Mouse (Mus musculus) heart, postnatal 14 days (tissue): ENCODE results near the gene Gm10959. TPM values are rescaled to one million over a fixed set of nuclear protein-coding genes. Genes with fewer than 3 reads are reported as not detected.

ENCODE experiments used
- DNase-seq, 2 experiments: peaks; one replicate each; pipeline ENCODE4 v3.0.0; 2021 to 2022
- intact Hi-C: fragments of 180-260 bp; cut with DNase I; formaldehyde crosslinking; loops from one replicate; pipeline ENCODE4 v1.15.1; 2025
- total RNA-seq, 2 experiments: library from RNA; stranded (reverse); gene quantifications; 2 replicates each; pipeline ENCODE4 v1.2.3; 2021

The Gm10959 gene
- total RNA-seq, 2 experiments from 2014 or later: not detected

DNA sequence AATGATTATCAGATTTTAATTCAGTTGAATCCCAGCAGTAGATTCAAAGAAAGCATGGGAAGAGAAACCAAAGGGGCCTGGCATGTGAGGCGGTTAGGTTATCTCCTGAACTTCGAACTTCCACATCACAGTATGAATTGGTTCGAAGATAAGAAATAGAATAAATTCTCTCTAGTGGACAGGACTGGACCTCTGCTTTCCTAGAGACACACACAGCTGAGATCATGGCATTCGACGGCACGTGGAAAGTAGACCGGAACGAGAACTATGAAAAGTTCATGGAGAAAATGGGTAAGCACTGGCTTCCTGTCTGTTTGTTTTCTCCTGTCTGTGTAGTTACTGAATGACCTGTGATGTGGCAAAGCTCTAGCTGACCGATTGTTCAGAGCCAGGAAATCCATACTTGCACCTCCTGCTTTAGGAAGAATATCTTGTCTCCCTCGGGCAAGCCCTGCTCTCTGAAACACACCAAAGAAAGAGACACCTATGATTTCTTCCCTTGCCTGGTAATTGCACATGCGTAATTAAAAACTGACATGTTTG is 23.9 kb downstream of the Gm10959 start:
- no peak for DNase-seq
- intact Hi-C loops: no loop called here

DNA sequence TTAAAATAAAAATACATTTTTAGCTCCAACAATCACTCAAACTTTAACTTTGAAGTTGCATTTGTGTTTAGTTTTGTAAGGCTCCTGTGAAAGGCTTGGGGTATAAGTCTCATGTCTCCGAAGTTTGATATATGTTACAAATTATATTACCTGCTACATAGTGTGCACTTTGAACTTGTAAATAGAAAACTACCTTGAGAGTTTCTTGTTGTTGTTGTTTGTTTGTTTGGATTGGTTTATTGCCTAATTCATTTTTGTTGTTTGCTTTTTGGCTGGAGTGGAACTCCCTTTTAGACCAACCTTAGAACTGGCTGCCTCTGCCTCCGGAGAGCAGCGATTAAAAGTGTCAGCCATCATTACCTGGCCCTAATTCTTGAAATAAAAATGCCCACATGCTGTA is 24.4 kb downstream of the Gm10959 start, which contains the start of gene Fabp2:
Fabp2 (plus strand) TSS at position 301 of the 400 bp plus-strand sequence.
- intact Hi-C loops: no loop called here
- no peak for DNase-seq

DNA sequence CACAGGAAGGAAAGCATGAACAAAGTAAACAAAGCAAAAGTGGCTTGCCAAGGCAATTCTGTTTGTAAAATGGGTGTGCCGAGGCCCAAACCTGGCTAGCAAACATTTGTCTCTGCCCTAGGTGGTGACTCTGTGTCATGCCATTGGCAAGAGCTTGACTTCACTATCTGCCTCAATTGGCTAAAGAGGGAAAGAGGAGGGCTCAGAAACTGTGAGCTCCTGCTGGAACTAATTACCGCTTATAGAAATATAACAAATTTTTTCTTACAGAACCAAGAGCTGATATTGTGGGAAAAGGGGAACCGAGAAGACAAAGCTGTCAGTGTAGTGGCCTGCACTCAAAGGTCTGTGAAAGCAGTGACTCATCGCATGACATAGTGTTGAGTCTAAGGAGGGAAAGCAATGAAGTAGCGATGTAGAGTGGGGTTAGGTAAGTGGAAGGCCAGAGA is 30.8 kb downstream of the Gm10959 start:
- no peak for DNase-seq
- intact Hi-C loops: no loop called here

DNA sequence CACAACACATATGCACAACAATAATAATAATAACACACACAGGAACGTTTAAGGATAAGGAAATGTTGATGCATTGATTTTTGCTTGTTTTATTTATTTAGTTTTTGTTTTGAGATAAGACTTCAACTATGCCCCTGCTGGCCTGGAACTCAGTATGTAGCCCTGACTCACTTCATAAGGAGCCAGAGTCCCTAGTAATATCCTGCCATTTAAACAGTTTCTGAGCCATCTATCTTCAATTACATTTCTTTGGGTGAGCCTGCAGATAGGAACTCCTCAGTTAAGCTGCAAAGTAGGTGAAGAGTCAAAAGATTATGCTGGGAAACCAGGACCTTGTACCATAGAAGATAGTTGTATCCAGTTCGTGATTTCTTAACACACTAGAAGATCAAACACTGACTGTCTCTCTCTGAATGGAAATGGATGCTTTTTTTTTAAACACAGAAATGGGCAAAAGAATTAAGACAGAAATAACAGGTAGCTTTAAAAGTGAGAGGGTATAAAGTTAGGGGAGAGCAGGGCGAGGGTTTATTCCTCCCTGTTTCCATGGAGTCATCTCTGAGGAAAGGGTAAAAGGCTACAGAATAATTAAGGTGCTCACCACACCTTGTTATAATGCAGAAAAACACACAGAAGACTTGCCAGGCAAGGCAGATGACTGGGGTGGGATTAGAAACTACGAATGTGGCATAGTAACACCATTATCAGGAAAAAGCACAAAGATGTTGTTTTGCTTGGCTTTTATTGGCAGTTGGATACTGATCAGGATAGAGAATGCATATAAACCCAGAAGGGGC is 31.5 kb downstream of the Gm10959 start:
- no peak for DNase-seq
- intact Hi-C loops: no loop called here

DNA sequence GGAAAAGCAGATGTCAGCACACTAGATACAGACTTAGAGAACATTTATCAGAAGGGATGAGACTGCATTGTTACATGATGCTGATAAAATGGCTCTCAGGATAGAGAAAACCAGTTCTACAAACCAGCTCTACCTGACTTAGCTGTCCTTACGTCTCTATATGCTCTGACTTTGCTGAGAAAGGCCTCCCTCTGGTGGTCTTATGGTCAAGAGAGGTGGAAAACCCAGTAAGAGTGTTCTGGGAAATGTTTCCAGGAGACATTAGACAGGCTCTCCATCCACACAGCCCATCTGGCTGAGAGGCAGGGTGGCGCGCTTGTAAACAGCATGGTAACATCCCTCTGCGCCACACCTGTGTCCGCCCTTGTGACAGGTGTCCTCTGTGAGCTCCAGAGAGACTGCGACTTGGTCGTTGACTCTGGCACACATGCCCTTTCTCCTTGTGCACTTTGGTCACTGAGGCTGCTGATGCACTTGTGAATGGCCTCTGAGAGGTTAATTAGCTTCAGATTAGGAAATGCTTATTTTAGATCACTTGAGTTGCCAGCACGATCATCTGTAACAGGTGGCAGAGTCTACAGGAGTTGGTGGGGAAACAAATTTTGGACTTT is 40.4 kb downstream of the Gm10959 start:
- intact Hi-C loops: no loop called here
- no peak for DNase-seq

DNA sequence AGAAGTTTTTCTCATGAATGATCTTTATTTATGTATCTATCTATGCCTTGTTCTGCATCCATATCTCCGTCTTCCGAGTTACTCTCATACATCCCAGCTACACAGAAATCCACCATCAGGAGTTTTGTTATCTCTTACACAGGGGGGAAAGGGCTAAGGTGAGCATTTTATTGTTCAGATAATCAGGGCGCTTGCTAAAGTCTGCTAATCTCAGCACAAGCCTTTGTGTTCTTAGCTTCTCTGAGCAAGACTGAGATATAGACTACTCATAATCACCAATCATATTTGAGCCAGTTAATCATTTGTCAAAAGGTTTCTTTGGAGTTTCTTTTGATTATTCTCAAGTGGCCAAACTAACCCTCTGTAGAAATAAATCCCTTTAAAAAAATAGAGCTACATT is 41.6 kb downstream of the Gm10959 start:
- DNase-seq: no peak
- intact Hi-C loops: no loop called here

DNA sequence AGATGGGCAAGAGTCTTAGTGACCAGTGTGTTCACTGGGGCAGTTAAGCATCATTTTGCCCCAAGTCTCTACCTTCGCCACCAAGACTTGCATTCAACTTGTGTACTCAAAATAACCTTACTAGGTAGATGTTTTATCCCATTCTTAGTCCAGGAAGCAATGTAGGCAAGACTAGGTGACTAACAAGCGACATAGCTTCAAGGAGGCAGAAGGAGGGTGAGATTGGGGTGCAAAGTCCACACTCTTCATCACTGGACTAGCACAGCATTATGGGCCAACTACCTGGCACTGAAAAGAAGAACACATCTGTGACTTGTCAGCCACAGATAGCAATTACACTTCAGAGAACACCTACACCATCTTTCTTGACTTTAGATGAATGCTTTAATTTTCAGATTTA is 42.3 kb downstream of the Gm10959 start:
- intact Hi-C loops: no loop called here
- no peak for DNase-seq

DNA sequence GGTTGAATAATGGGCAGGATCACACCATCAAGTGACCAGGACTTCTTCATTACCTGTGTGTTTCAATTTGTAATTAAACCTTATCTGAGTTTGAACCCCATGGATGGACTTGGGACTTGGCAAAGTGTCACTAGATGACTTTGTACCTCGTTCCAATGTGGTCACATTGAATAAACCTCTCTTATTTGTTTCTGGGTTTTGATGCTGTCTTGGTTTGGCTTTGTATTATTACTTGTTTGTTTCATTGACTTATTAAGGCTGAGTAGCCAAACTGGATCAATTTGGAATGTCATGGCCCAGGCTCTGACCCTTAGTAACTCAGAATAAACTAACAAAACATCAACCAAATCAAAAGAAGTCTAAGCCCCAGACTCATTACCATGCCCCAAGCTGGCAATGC is 47.6 kb downstream of the Gm10959 start:
- intact Hi-C loops: no loop called here
- no peak for DNase-seq

DNA sequence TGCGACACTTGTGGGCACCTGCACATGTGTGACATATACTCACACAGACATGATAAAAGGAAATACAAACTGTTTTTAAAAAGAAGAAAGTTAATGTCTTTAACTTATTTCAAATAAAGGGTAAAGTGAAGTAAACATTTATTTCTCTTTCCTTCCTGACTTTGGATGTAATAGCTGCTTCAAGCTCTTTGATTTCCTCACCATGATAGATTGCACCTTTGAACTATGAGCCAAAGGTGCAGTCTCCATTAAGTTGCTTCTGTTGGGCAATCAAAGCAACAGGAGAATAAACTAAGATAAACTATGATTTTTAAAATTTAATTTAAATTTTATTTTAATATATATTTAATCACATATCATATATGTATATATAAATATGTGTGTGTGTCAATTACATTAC is 50.9 kb downstream of the Gm10959 start:
- DNase-seq: no peak
- intact Hi-C loops: no loop called here

DNA sequence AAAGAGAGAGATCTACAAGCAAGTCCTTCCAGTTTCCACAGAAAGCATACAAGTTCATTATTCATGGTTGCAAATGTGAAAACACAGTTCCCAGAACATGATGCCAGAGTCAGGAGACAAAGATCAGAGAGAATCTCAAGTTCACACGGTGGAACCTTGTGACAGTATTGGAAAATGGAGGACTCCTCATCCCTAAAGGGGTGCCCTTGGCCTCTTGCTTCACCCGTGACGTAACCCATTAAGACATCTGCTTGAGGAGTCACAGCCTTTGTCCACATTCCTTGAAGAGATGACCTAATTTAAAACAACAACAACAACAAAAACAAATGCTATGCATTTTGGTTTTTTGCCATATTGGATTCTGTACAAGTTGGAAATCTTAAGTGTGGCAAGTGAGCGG is 54.1 kb downstream of the Gm10959 start:
- DNase-seq: no peak
- intact Hi-C loops: no loop called here

Other genes starting within 250 kb of the Gm10959 start
- gene Pde5a, start 190.4 kb downstream of the Gm10959 start, total RNA-seq: 1 to 10 TPM; 6.5 to 9.0 TPM
- not detected for gene Fabp2, start 24.3 kb downstream of the Gm10959 start, total RNA-seq
- 10 to 100 TPM; 85.8 to 97.7 TPM for gene 1810037I17Rik, start 4.8 kb upstream of the Gm10959 start, total RNA-seq
- gene Usp53, start 65.2 kb upstream of the Gm10959 start, total RNA-seq: 1 to 10 TPM; 8.3 to 9.2 TPM
- 1,000 to 10,000 TPM; 1,719 to 1,785 TPM for gene Myoz2, start 115.7 kb upstream of the Gm10959 start, total RNA-seq